Mouse (Mus musculus) E14TG2a.4 (cell line): ENCODE results near the gene Fam71e2.
"Not testable (repeated sequence)": the region's sequence is repeated elsewhere in the genome, so short reads cannot be mapped to it uniquely, and the experiment has no call there.

Experiments used
- H3K27me3 ChIP-seq: 2 replicates; pipeline ENCODE4 v1.6.1; 2014; ENCODE audit warnings: low read length, control low read depth; ENCODE audit not compliant: insufficient read depth
- H3K36me3 ChIP-seq: 2 replicates; pipeline ENCODE4 v1.6.1; 2014; ENCODE audit warnings: low read length, control low read depth; ENCODE audit not compliant: insufficient read depth
- H3K4me1 ChIP-seq: replicated peaks from 2 replicates; pipeline ENCODE4 v1.6.1; 2014; ENCODE audit warnings: low read depth, low read length, control low read depth
- H3K4me3 ChIP-seq: replicated peaks from 2 replicates; pipeline ENCODE4 v1.5.1; 2014; ENCODE audit warnings: mild to moderate bottlenecking, low read length
- H3K9me3 ChIP-seq: 2 replicates; pipeline ENCODE4 v1.6.1; 2014; ENCODE audit warnings: low read length, control low read depth
- CTCF ChIP-seq: conservative IDR thresholded peaks from 2 replicates; pipeline ENCODE4 v1.5.1; 2014; ENCODE audit warnings: low read length
- NANOG ChIP-seq: IDR thresholded peaks from 2 replicates; pipeline ENCODE4 v1.6.1; 2014; ENCODE audit warnings: borderline replicate concordance, low read length, mixed read lengths
- POU5F1 ChIP-seq: IDR thresholded peaks from 2 replicates; pipeline ENCODE4 v1.6.1; 2014; ENCODE audit warnings: low read length, borderline replicate concordance

The Fam71e2 gene

DNA sequence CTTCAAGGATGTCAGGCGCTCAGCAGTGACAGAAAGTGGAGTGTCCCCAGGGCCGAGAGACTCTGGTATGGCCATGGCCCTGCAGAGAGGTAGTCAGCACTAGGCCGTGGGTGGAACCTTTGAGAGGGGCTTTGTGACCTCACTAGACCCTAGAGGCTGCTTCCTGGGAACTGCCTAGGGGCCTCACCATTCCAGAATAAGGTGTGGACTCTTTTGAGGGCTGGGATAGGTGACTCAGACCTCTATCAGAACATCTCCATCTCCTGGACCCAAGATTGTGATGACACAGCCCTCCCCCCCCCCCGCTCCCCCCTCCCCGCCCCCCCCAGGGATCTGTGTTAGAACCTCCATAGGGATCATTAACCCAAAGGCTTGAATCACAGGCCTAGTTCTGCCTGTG lies at the start of gene Fam71e2:
Gene Fam71e2 (minus strand): TSS at position 101 of the 400 bp plus-strand sequence.
- Histone ChIP-seq H3K4me1 (peaks cover 30% of the 10 kb centered on the region), H3K36me3 (no peaks in the 10 kb centered on the region), H3K27me3 (peaks cover 43% of the 10 kb centered on the region), H3K4me3 (peak within 1 kb of the TSS; percentile 70), H3K9me3 (no peaks in the 10 kb centered on the region)
- TF ChIP-seq NANOG (no peak), CTCF (no peak), POU5F1 (no peak)

GRCm38 (mm10) chr7:4816559-4816958 lies 45.5 kb upstream of the Fam71e2 start:
- H3K4me1 ChIP-seq = peaks cover 69% of the 10 kb centered on the region
- H3K36me3 ChIP-seq = peaks cover 20% of the 10 kb centered on the region
- H3K9me3 ChIP-seq = no peaks in the 10 kb centered on the region
- H3K27me3 ChIP-seq = no peaks in the 10 kb centered on the region
- no peak overlapping the region for H3K4me3 ChIP-seq
- no peak for TF ChIP-seq POU5F1
- TF ChIP-seq NANOG = no peak
- no peak for TF ChIP-seq CTCF

DNA sequence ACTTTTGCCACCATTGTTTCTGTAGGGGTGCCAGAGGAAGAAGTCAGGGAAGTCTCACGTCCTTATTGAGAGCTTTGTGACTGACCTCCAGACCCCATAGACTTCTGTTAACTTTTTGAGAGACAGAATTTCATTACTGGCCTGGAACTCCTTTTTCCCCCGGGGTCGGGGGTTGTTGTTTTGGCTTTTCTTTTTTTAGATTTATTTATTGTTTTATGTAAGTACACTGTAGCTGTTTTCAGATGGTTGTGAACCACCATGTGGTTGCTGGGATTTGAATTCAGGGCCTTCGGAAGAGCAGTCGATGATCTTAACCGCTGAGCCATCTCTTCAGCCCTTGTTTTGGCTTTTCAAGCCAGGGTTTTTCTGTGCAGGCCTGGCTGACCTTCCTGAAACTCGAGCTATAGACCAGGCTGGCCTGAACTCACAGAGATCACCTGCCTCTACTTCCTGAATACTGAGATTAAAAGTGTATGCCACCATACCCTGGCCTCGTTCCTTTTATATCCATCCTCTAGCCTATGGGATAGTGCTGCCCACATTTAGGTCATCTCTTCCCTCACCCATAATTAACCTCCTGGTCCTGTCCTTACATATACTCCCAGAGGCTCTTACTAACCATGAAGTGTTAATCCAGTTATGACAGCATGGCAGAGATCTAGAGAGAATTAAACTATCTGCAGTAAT lies 42.1 kb upstream of the Fam71e2 start:
- Histone ChIP-seq H3K36me3 (peaks cover 54% of the 10 kb centered on the region), H3K27me3 (no peaks in the 10 kb centered on the region), H3K9me3 (no peaks in the 10 kb centered on the region), H3K4me3 (peak overlapping the region; percentile 87), H3K4me1 (peaks cover 72% of the 10 kb centered on the region)
- TF ChIP-seq POU5F1 (no peak), NANOG (no peak), CTCF (no peak)

DNA sequence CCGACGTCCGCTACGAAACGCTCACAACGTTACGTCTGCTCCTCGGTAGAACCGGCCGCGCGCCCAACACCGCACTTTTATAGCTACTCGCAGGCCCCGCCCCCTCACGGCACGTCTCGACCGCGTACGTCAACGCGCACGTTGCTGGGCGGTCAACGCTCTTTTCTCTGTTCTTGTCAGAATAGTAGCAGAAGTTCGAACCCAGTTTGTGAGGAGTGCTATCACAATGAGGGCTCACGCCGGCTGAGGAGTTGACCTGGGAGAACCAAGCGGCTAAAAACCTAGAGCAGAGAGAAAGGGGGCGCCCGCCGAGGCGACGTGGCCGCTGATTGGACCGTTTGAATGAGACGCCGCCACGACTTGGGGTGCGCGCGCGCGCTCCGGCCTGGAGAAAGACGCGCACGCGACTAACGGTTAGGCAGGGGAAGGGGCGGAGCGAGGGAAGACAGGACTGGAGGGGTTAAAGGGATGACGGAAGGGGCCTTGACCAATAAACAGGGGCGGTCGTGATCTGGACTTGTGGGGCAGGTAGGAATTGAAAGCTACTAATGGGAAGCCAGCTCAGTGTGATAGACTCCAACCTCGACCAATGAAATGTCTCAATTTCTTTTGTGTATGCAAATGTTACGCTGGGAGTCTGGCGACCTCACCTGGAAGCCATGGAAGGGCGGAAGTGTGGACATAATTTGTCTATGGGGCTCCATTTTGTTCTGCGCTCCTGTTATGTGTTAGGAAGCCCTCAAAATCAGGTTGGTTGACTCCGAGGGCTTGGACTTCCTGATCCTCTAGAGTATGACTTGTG lies 41.4 kb upstream of the Fam71e2 start, which contains the start of gene Ube2s:
Gene Ube2s (minus strand): TSS at position 288 of the 802 bp plus-strand sequence.
- H3K27me3 ChIP-seq = no peaks in the 10 kb centered on the region
- no peaks in the 10 kb centered on the region for H3K9me3 ChIP-seq
- TF ChIP-seq NANOG (no peak), POU5F1 (no peak), CTCF (no peak)
- peaks cover 58% of the 10 kb centered on the region for H3K36me3 ChIP-seq
- peak within 1 kb of the TSS; percentile 100 for H3K4me3 ChIP-seq
- H3K4me1 ChIP-seq = peaks cover 68% of the 10 kb centered on the region

- TF ChIP-seq CTCF (no peak), NANOG (no peak), POU5F1 (no peak)
- peaks cover 64% of the 10 kb centered on the region for H3K36me3 ChIP-seq
- H3K27me3 ChIP-seq = no peaks in the 10 kb centered on the region
- H3K4me3 ChIP-seq = peak overlapping the region; percentile 100
- no peaks in the 10 kb centered on the region for H3K9me3 ChIP-seq
- H3K4me1 ChIP-seq = peaks cover 69% of the 10 kb centered on the region
Measured at GRCm38 (mm10) chr7:4811842-4812302, 40.8 kb upstream of the Fam71e2 start.

DNA sequence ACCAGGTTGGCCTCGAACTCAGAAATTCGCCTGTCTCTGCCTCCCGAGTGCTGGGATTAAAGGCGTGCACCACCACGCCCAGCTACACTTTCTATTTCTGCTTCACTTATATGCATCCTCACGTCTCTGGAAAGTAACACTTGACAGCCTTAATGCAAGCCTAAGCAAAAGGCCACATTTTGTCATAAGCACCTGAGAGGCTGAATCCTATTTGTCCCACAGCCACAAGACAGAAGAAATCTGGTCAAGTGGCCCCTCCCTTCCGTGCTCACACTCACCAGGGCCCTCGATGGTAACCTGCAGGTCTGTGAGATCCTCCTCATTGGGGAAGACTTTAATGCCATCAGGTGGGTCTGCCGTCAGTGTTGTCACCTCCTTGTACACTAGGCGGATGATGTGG lies 40.0 kb upstream of the Fam71e2 start:
- peaks cover 72% of the 10 kb centered on the region for H3K36me3 ChIP-seq
- peak overlapping the region; percentile 100 for H3K4me3 ChIP-seq
- H3K27me3 ChIP-seq, H3K9me3 ChIP-seq: not testable (repeated sequence)
- H3K4me1 ChIP-seq = peaks cover 70% of the 10 kb centered on the region

DNA sequence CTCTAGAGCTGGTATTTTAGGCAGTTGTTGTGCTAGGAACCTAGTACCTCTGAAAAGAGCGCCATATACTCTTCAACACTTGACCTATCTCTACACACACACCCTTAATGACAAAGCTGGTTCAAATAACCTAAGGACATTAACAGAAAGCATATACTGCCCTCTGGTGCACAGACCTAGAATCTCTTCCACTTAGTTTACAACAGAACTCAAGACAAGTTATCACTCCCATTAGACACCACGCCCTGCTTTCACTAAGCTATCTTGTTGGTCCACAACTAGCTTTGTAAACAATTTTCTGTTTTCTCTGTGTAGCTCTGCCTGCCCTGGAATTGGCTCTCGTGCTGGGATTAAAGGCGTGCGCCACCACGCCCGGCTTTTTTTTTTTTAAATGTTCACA lies 35.6 kb upstream of the Fam71e2 start:
- no peak overlapping the region for H3K4me3 ChIP-seq
- no peaks in the 10 kb centered on the region for H3K9me3 ChIP-seq
- peaks cover 58% of the 10 kb centered on the region for H3K4me1 ChIP-seq
- TF ChIP-seq CTCF (peak; percentile 63), NANOG (no peak)
- H3K36me3 ChIP-seq = peaks cover 84% of the 10 kb centered on the region
- no peaks in the 10 kb centered on the region for H3K27me3 ChIP-seq

DNA sequence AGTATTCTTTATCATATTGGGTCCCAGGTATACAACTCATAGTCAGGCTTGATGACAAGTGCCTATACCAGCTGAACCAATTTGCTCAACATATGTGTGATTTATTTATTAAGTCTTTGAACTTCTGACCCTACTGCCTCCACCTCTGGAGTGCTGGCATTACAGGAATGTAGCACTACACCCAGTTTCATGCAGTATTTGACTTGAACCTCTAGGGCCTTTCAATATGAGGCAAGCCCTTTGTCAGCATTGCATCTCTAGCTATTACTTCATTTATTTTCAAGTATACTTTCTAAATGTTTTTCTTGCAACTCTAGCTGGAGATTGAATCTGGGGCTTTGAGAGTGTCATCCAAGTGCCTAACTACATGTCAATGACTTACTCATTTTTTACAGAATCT lies 31.1 kb upstream of the Fam71e2 start:
- no peak for TF ChIP-seq NANOG
- TF ChIP-seq POU5F1 = no peak
- no peak for TF ChIP-seq CTCF
- H3K4me3 ChIP-seq = no peak overlapping the region
- peaks cover 26% of the 10 kb centered on the region for H3K4me1 ChIP-seq
- H3K36me3 ChIP-seq = peaks cover 62% of the 10 kb centered on the region
- H3K9me3 ChIP-seq = no peaks in the 10 kb centered on the region
- H3K27me3 ChIP-seq = no peaks in the 10 kb centered on the region
